Mouse (Mus musculus) heart, postnatal 0 days (tissue): ENCODE data around the gene Serpina1f. TPM values are rescaled to one million over a fixed set of nuclear protein-coding genes. Genes with fewer than 3 reads are reported as not detected.

Experiments
- ATAC-seq: fragments of 200-750 bp; cut with Nextera tagmentation; 2 replicates; pipeline ENCODE4 v1.8.0; 2017; ENCODE audit warnings: low read depth, moderate number of reproducible peaks, moderate library complexity; ENCODE audit not compliant: insufficient read depth
- DNase-seq: peaks from one replicate; pipeline ENCODE4 v3.0.0-alpha.2; 2016; ENCODE audit warnings: low spot score
- H3K27ac ChIP-seq: fragments of 300-500 bp; sonication (generic); 2 replicates; pipeline ENCODE4 v1.5.1; 2014; ENCODE audit warnings: low read depth, mild to moderate bottlenecking
- H3K27me3 ChIP-seq: fragments of 300-500 bp; sonication (generic); 2 replicates; pipeline ENCODE4 v1.6.1; 2014; ENCODE audit warnings: low read length, mixed read lengths; ENCODE audit not compliant: control insufficient read depth, insufficient read depth
- H3K36me3 ChIP-seq: fragments of 300-500 bp; sonication (generic); replicated peaks from 2 replicates; pipeline ENCODE4 v1.6.1; 2014; ENCODE audit warnings: low read length, mixed read lengths; ENCODE audit not compliant: control insufficient read depth, insufficient read depth
- H3K4me1 ChIP-seq: fragments of 300-500 bp; sonication (generic); 2 replicates; pipeline ENCODE4 v1.6.1; 2014; ENCODE audit warnings: antibody characterized with exemption; ENCODE audit not compliant: control insufficient read depth, insufficient read depth
- H3K4me2 ChIP-seq: fragments of 300-500 bp; sonication (generic); 2 replicates; pipeline ENCODE4 v1.6.1; 2014; ENCODE audit warnings: low read depth, mild to moderate bottlenecking, low read length, moderate library complexity
- H3K4me3 ChIP-seq: fragments of 300-500 bp; sonication (generic); 2 replicates; pipeline ENCODE4 v1.5.1; 2014; ENCODE audit warnings: low read depth, low read length
- H3K9ac ChIP-seq: fragments of 300-500 bp; sonication (generic); replicated peaks from 2 replicates; pipeline ENCODE4 v1.6.1; 2014; ENCODE audit warnings: low read depth, low read length, mixed read lengths
- H3K9me3 ChIP-seq: fragments of 300-500 bp; sonication (generic); replicated peaks from 2 replicates; pipeline ENCODE4 v1.6.1; 2016; ENCODE audit warnings: low read length; ENCODE audit not compliant: control insufficient read depth
- CTCF ChIP-seq: IDR thresholded peaks from 2 replicates; pipeline ENCODE4 v1.5.1; 2016; ENCODE audit warnings: antibody characterized with exemption, control low read depth, low read depth
- EP300 ChIP-seq: IDR thresholded peaks from 2 replicates; pipeline ENCODE4 v1.6.1; 2016; ENCODE audit warnings: antibody characterized with exemption, low read depth
- WGBS: fragments of 180-500 bp; shearing (Covaris S2); extraction: QIAGEN DNeasy Blood & Tissue Kit; methylation state at CpG from one replicate; pipeline ENCODE4 v1.1.7; 2014; 5-methylcytosine and 5-hydroxymethylcytosine counted together
- polyA plus RNA-seq: library from polyadenylated mRNA; unstranded; fragments of >200 nt; fragmentation: Nextera tagmentation; extraction: Ambion mirVana; gene quantifications from 2 replicates; pipeline ENCODE4 v1.2.1, GENCODE M21; 2015
- total RNA-seq: library from RNA; depleted of rRNA; stranded (reverse); fragments of >200 nt; gene quantifications from 2 replicates; pipeline ENCODE4 v1.2.3, GENCODE M21; 2014; ENCODE audit warnings: low replicate concordance

Serpina1f gene
- total and polyA plus RNA-seq, 2 experiments from 2014 or later: not detected

GRCm38 (mm10) chr12:103706113-103706512, 10.8 kb upstream of the Serpina1f start:
- TF ChIP-seq CTCF (no peak), EP300 (no peak)
- Histone ChIP-seq H3K9me3 (no peaks in the 10 kb centered on the region), H3K4me1 (no peaks in the 10 kb centered on the region), H3K27me3 (no peaks in the 10 kb centered on the region), H3K4me2 (no peak overlapping the region), H3K27ac (no peak overlapping the region), H3K9ac (no peak overlapping the region), H3K4me3 (no peak overlapping the region), H3K36me3 (no peaks in the 10 kb centered on the region)
- ATAC-seq: no peak
- DNase-seq: no peak
- WGBS: 24% methylated on average over 4 of the region's 4 CpGs

DNA sequence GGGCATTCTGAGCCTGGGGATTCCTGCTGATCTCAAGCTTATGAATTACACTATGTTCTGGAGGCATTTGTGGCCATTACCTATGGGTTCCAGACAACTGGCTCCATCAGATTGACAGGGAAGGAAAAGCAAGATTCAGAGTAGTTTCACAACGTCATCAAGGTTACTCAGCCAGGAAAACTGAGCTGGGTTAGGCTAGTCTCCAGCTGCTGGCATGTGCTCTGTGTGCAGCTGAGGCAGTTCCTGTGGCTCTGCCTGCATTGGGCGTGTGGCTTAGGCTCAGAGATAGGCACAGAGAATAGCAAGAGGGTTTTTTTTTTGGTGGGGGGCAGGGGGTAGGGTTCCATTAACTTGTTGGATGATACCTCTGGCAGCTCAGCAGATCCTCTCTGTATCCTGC, 10.2 kb upstream of the Serpina1f start:
- DNase-seq (no peak), ATAC-seq (no peak)
- no peaks in the 10 kb centered on the region for H3K9me3 ChIP-seq
- no peaks in the 10 kb centered on the region for H3K36me3 ChIP-seq
- TF ChIP-seq EP300 (no peak), CTCF (no peak)
- H3K4me2 ChIP-seq: no peak overlapping the region
- H3K27me3 ChIP-seq: no peaks in the 10 kb centered on the region
- no peak overlapping the region for H3K9ac ChIP-seq
- no peak overlapping the region for H3K27ac ChIP-seq
- no peaks in the 10 kb centered on the region for H3K4me1 ChIP-seq
- H3K4me3 ChIP-seq: no peak overlapping the region
- 35% methylated on average over 2 of the region's 2 CpGs for WGBS

DNA sequence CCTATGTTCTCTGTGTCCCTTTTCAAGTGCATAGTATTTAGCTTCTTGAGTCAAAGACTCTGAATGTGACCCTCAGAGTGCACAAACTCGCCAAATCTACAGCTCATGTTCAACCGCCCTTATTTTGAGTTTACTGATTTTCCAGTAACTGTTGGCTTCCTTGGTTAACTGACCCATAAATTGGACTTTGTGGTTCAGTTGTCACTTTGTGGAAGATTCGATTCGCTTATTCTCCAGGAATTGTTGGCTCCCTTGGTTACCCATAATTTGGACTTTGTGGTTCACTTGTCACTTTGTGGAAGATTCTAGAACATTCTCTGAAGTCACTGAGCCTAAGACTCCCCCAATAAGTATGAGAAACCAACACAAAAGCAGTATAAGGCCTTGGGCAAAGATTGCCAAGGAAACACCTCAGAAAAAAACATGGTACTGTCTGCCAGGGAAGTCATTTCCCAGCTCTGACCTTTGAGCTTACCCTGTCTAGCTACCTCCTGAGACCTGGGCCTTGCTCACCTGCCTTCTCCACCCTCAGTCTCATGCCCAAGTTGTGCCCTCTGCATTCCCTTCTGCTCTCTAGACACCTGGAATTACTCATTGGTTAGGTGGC, 4.9 kb upstream of the Serpina1f start:
- H3K4me3 ChIP-seq: no peak overlapping the region
- H3K9ac ChIP-seq: no peak overlapping the region
- no peaks in the 10 kb centered on the region for H3K4me1 ChIP-seq
- DNase-seq (no peak), ATAC-seq (no peak)
- no peak overlapping the region for H3K27ac ChIP-seq
- no peak for TF ChIP-seq CTCF
- TF ChIP-seq EP300: no peak
- H3K9me3 ChIP-seq: no peaks in the 10 kb centered on the region
- no peaks in the 10 kb centered on the region for H3K36me3 ChIP-seq
- H3K27me3 ChIP-seq: no peaks in the 10 kb centered on the region
- no peak overlapping the region for H3K4me2 ChIP-seq
- 74% methylated on average over 4 of the region's 4 CpGs for WGBS

- TF ChIP-seq CTCF (no peak), EP300 (no peak)
- no peak for ATAC-seq
- no peak for DNase-seq
- Histone ChIP-seq H3K4me3 (no peak overlapping the region), H3K9me3 (no peaks in the 10 kb centered on the region), H3K27me3 (no peaks in the 10 kb centered on the region), H3K4me1 (no peaks in the 10 kb centered on the region), H3K36me3 (no peaks in the 10 kb centered on the region), H3K9ac (no peak overlapping the region), H3K27ac (no peak overlapping the region), H3K4me2 (no peak overlapping the region)
- 21% methylated on average over 3 of the region's 3 CpGs for WGBS
Observed at GRCm38 (mm10) chr12:103688221-103688814, 7.0 kb downstream of the Serpina1f start.

DNA sequence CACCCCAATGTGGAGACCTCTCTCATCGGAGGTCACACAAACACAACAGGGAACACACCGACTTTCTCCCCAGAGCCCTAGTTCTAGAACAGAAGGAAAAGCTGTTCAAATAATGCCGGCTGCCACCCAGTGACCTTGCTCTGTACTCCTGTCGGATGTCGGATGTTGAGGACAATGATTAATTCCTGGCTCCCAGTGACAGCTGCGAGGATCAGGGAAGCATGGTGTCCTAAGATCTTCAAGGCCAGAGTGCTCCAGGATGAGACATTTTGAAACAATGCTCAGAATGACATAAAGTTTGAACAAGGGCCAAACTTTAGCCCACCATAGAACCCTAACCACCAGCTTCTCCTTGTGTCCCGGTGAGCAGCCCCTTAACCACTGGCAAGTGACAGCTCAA, 8.3 kb downstream of the Serpina1f start:
- Histone ChIP-seq H3K36me3 (no peaks in the 10 kb centered on the region), H3K9me3 (no peaks in the 10 kb centered on the region), H3K4me2 (no peak overlapping the region), H3K4me3 (no peak overlapping the region), H3K9ac (no peak overlapping the region), H3K4me1 (no peaks in the 10 kb centered on the region), H3K27me3 (no peaks in the 10 kb centered on the region), H3K27ac (no peak overlapping the region)
- ATAC-seq (no peak), DNase-seq (no peak)
- TF ChIP-seq EP300: no peak
- no peak for TF ChIP-seq CTCF
- WGBS: 56% methylated on average over 7 of the region's 7 CpGs

- Histone ChIP-seq H3K9me3 (no peaks in the 10 kb centered on the region), H3K4me2 (no peak overlapping the region), H3K9ac (no peak overlapping the region), H3K36me3 (no peaks in the 10 kb centered on the region), H3K4me3 (no peak overlapping the region), H3K4me1 (no peaks in the 10 kb centered on the region), H3K27ac (no peak overlapping the region), H3K27me3 (no peaks in the 10 kb centered on the region)
- TF ChIP-seq EP300 (no peak), CTCF (no peak)
- DNase-seq: no peak
- WGBS: 73% methylated on average over 3 of the region's 3 CpGs
- ATAC-seq: no peak
Observed at GRCm38 (mm10) chr12:103686050-103686449, 9.3 kb downstream of the Serpina1f start.
